Mouse (Mus musculus) adrenal gland, adult 18-20 months (tissue): ENCODE data around the gene Rpl9. TPM values are rescaled to one million over a fixed set of nuclear protein-coding genes. Genes with fewer than 3 reads are reported as not detected.

Experiments
- DNase-seq, 2 experiments: peaks; one replicate each; pipeline ENCODE4 v3.0.0; 2021 to 2022; ENCODE audit warnings: low spot score in 2 of 2
- total RNA-seq, 2 experiments: library from RNA; stranded (reverse); gene quantifications; 1 replicate in 1 of 2; 2 replicates in 1 of 2; pipeline ENCODE4 v1.2.3; 2021

The Rpl9 gene
- total RNA-seq, 2 experiments from 2014 or later: 1,034 to 1,559 TPM

- DNase-seq: no peak
Measured at GRCm38 (mm10) chr5:65387008-65387867, 4.0 kb downstream of the Rpl9 start.

- no peak for DNase-seq
Measured at GRCm38 (mm10) chr5:65385704-65386103, 5.5 kb downstream of the Rpl9 start.

- no peak for DNase-seq
Measured at GRCm38 (mm10) chr5:65374746-65375145, 16.5 kb downstream of the Rpl9 start.

GRCm38 (mm10) chr5:65371551-65371950 is 19.7 kb downstream of the Rpl9 start:
- DNase-seq: no peak

GRCm38 (mm10) chr5:65367837-65368236 is 23.4 kb downstream of the Rpl9 start:
- no peak for DNase-seq

GRCm38 (mm10) chr5:65357771-65358170 is 33.5 kb downstream of the Rpl9 start:
- DNase-seq: no peak

GRCm38 (mm10) chr5:65356851-65357250 is 34.4 kb downstream of the Rpl9 start:
- no peak for DNase-seq

- no peak for DNase-seq
Measured at GRCm38 (mm10) chr5:65354985-65355384, 36.3 kb downstream of the Rpl9 start.

- no peak for DNase-seq
Measured at GRCm38 (mm10) chr5:65354097-65354496, 37.1 kb downstream of the Rpl9 start.

GRCm38 (mm10) chr5:65350508-65350907 is 40.7 kb downstream of the Rpl9 start:
- DNase-seq: no peak

- no peak for DNase-seq
Measured at GRCm38 (mm10) chr5:65348168-65348567, 43.1 kb downstream of the Rpl9 start, which contains the start of gene Klb. Gene Klb, plus strand, starts transcription at chr5:65348314.

- DNase-seq: no peak
Measured at GRCm38 (mm10) chr5:65340167-65340566, 51.1 kb downstream of the Rpl9 start.

- no peak for DNase-seq
Measured at GRCm38 (mm10) chr5:65338394-65338793, 52.9 kb downstream of the Rpl9 start.

Other genes with a start within 250 kb of the Rpl9 start
- gene Wdr19, start 191.7 kb downstream of the Rpl9 start, total RNA-seq: 1 to 10 TPM; 5.5 to 7.0 TPM
- gene Rfc1, start 55.8 kb downstream of the Rpl9 start, total RNA-seq: 10 to 100 TPM; 31.3 to 43.8 TPM
- 10 to 100 TPM in 1 of 2 experiments, 1 to 10 TPM in 1; 8.6 to 15.3 TPM for gene Klb, start 43.1 kb downstream of the Rpl9 start, total RNA-seq
- gene Lias, start 53 bp upstream of the Rpl9 start, total RNA-seq: 10 to 100 TPM; 54.5 to 67.6 TPM
- gene Ugdh, start 44.5 kb upstream of the Rpl9 start, total RNA-seq: 100 to 1,000 TPM in 1 of 2 experiments, 10 to 100 TPM in 1; 64.0 to 114 TPM
- 1 to 10 TPM in 1 of 2 experiments, not detected in 1; 1.2 TPM for gene Gm43552, start 101.4 kb upstream of the Rpl9 start, total RNA-seq
- 100 to 1,000 TPM; 166 to 180 TPM for gene Smim14, start 145.7 kb upstream of the Rpl9 start, total RNA-seq
- 100 to 1,000 TPM in 1 of 2 experiments, 10 to 100 TPM in 1; 92.4 to 105 TPM for gene Ube2k, start 145.8 kb upstream of the Rpl9 start, total RNA-seq